Mouse (Mus musculus): ENCODE measurements around the gene Crebbp.

DNA sequence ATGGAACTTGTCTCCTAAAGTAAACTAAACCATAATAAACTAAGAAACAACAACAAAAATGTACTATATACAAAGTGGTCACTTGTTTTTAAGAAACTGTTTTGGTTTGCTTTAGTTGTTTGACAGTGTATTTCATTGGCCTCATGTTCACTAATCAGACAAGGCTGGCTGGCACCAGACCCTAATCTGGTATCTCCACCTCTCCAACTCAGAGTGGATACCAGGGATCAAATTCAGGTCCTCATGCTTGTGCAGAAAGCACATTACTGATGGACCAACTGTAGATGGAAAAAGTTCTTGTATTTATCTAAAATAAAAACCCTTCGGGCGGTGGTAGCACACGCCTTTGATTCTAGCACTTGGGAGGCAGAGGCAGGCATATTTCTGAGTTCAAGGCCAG is 38.7 kb downstream of the Crebbp start:
- no peak for TF ChIP-seq CTCF (IDR thresholded peaks at IDR 0.05; ENCODE audit: control insufficient read depth, insufficient read depth, low read length)
- no peak for TF ChIP-seq POLR2A (IDR thresholded peaks at IDR 0.05; ENCODE audit: borderline replicate concordance, control insufficient read depth, low read depth, low read length)
